Mouse (Mus musculus): Measurements from ENCODE around the gene Prkab1. TPM values are rescaled to one million over a fixed set of nuclear protein-coding genes. Genes with fewer than 3 reads are reported as not detected.

Gene Prkab1
- polyA plus RNA-seq, 1 experiment from 2014 or later = 49.1 TPM

- Histone ChIP-seq H3K36me3 (ENCODE audit: control insufficient read depth, insufficient read depth, low read length) (peaks cover 37% of the 10 kb centered on the region), H3K9me3 (ENCODE audit: control insufficient read depth, low read length) (no peaks in the 10 kb centered on the region), H3K4me2 (ENCODE audit: low read length) (peak overlapping the region; percentile 93), H3K27me3 (ENCODE audit: control insufficient read depth, insufficient read depth, low read length) (no peaks in the 10 kb centered on the region), H3K4me3 (replicated peaks; ENCODE audit: low read depth, low read length) (peak overlapping the region; percentile 90), H3K27ac (replicated peaks; ENCODE audit: low read depth, low read length) (no peak overlapping the region), H3K9ac (replicated peaks; ENCODE audit: low read length) (peak overlapping the region; percentile 73; the same call in 1 of the 2 replicates), H3K4me1 (ENCODE audit: control insufficient read depth, insufficient read depth, low read length) (peaks cover 10% of the 10 kb centered on the region; the same call in 1 of the 2 replicates)
- no peak for ATAC-seq (ENCODE audit: low FRiP score, low TSS enrichment)
- WGBS = 36% methylated on average over 8 of the region's 8 CpGs
- DNase-seq = no peak
These were observed 1.1 kb downstream of the Prkab1 start for GRCm38 (mm10) chr5:116023251-116023661.

- Histone ChIP-seq H3K4me1 (ENCODE audit: control insufficient read depth, insufficient read depth, low read length) (peaks cover 10% of the 10 kb centered on the region; the same call in 1 of the 2 replicates), H3K27ac (replicated peaks; ENCODE audit: low read depth, low read length) (no peak overlapping the region), H3K9me3 (ENCODE audit: control insufficient read depth, low read length) (no peaks in the 10 kb centered on the region), H3K4me3 (replicated peaks; ENCODE audit: low read depth, low read length) (no peak overlapping the region), H3K9ac (replicated peaks; ENCODE audit: low read length) (no peak overlapping the region), H3K36me3 (ENCODE audit: control insufficient read depth, insufficient read depth, low read length) (peaks cover 42% of the 10 kb centered on the region), H3K27me3 (ENCODE audit: control insufficient read depth, insufficient read depth, low read length) (no peaks in the 10 kb centered on the region), H3K4me2 (ENCODE audit: low read length) (peak overlapping the region; percentile 93)
- no peak for DNase-seq
- ATAC-seq (ENCODE audit: low FRiP score, low TSS enrichment) = no peak
- WGBS = 90% methylated on average over 7 of the region's 7 CpGs
These were observed 1.6 kb downstream of the Prkab1 start for GRCm38 (mm10) chr5:116022658-116023200.

GRCm38 (mm10) chr5:116022131-116022530, 2.2 kb downstream of the Prkab1 start:
- WGBS = 96% methylated on average over 12 of the region's 12 CpGs
- H3K27ac ChIP-seq (replicated peaks; ENCODE audit: low read depth, low read length) = no peak overlapping the region
- no peak overlapping the region for H3K9ac ChIP-seq (replicated peaks; ENCODE audit: low read length)
- H3K36me3 ChIP-seq (ENCODE audit: control insufficient read depth, insufficient read depth, low read length) = peaks cover 48% of the 10 kb centered on the region
- no peak for ATAC-seq (ENCODE audit: low FRiP score, low TSS enrichment)
- no peak overlapping the region for H3K4me3 ChIP-seq (replicated peaks; ENCODE audit: low read depth, low read length)
- no peaks in the 10 kb centered on the region for H3K9me3 ChIP-seq (ENCODE audit: control insufficient read depth, low read length)
- DNase-seq = no peak
- no peaks in the 10 kb centered on the region for H3K27me3 ChIP-seq (ENCODE audit: control insufficient read depth, insufficient read depth, low read length)
- H3K4me1 ChIP-seq (ENCODE audit: control insufficient read depth, insufficient read depth, low read length) = peaks cover 10% of the 10 kb centered on the region; the same call in 1 of the 2 replicates
- H3K4me2 ChIP-seq (ENCODE audit: low read length) = no peak overlapping the region

- Histone ChIP-seq H3K27ac (replicated peaks; ENCODE audit: low read depth, low read length) (no peak overlapping the region), H3K4me2 (ENCODE audit: low read length) (no peak overlapping the region), H3K27me3 (ENCODE audit: control insufficient read depth, insufficient read depth, low read length) (no peaks in the 10 kb centered on the region), H3K9me3 (ENCODE audit: control insufficient read depth, low read length) (no peaks in the 10 kb centered on the region), H3K36me3 (ENCODE audit: control insufficient read depth, insufficient read depth, low read length) (peaks cover 54% of the 10 kb centered on the region), H3K4me3 (replicated peaks; ENCODE audit: low read depth, low read length) (no peak overlapping the region), H3K4me1 (ENCODE audit: control insufficient read depth, insufficient read depth, low read length) (peaks cover 10% of the 10 kb centered on the region; the same call in 1 of the 2 replicates), H3K9ac (replicated peaks; ENCODE audit: low read length) (no peak overlapping the region)
- DNase-seq (no peak), ATAC-seq (ENCODE audit: low FRiP score, low TSS enrichment) (no peak)
- WGBS = 91% methylated on average over 14 of the region's 14 CpGs
These were observed 2.8 kb downstream of the Prkab1 start for GRCm38 (mm10) chr5:116021552-116021951.

GRCm38 (mm10) chr5:116019371-116019770, 4.9 kb downstream of the Prkab1 start:
- Histone ChIP-seq H3K27me3 (ENCODE audit: control insufficient read depth, insufficient read depth, low read length) (no peaks in the 10 kb centered on the region), H3K9ac (replicated peaks; ENCODE audit: low read length) (no peak overlapping the region), H3K4me1 (ENCODE audit: control insufficient read depth, insufficient read depth, low read length) (peaks cover 10% of the 10 kb centered on the region; the same call in 1 of the 2 replicates), H3K4me3 (replicated peaks; ENCODE audit: low read depth, low read length) (no peak overlapping the region), H3K36me3 (ENCODE audit: control insufficient read depth, insufficient read depth, low read length) (peaks cover 76% of the 10 kb centered on the region), H3K27ac (replicated peaks; ENCODE audit: low read depth, low read length) (no peak overlapping the region), H3K9me3 (ENCODE audit: control insufficient read depth, low read length) (no peaks in the 10 kb centered on the region), H3K4me2 (ENCODE audit: low read length) (no peak overlapping the region)
- ATAC-seq (ENCODE audit: low FRiP score, low TSS enrichment) (no peak), DNase-seq (no peak)
- 89% methylated on average over 11 of the region's 11 CpGs for WGBS

- Histone ChIP-seq H3K27me3 (ENCODE audit: control insufficient read depth, insufficient read depth, low read length) (no peaks in the 10 kb centered on the region), H3K9me3 (ENCODE audit: control insufficient read depth, low read length) (no peaks in the 10 kb centered on the region), H3K27ac (replicated peaks; ENCODE audit: low read depth, low read length) (no peak overlapping the region), H3K4me2 (ENCODE audit: low read length) (no peak overlapping the region), H3K4me3 (replicated peaks; ENCODE audit: low read depth, low read length) (no peak overlapping the region), H3K4me1 (ENCODE audit: control insufficient read depth, insufficient read depth, low read length) (peaks cover 10% of the 10 kb centered on the region; the same call in 1 of the 2 replicates), H3K36me3 (ENCODE audit: control insufficient read depth, insufficient read depth, low read length) (peaks cover 82% of the 10 kb centered on the region), H3K9ac (replicated peaks; ENCODE audit: low read length) (no peak overlapping the region)
- no peak for ATAC-seq (ENCODE audit: low FRiP score, low TSS enrichment)
- WGBS = 91% methylated on average over 6 of the region's 6 CpGs
- DNase-seq = no peak
These were observed 5.5 kb downstream of the Prkab1 start for GRCm38 (mm10) chr5:116018784-116019183.

GRCm38 (mm10) chr5:116018196-116018595, 6.1 kb downstream of the Prkab1 start:
- DNase-seq (no peak), ATAC-seq (ENCODE audit: low FRiP score, low TSS enrichment) (no peak)
- Histone ChIP-seq H3K9ac (replicated peaks; ENCODE audit: low read length) (no peak overlapping the region), H3K36me3 (ENCODE audit: control insufficient read depth, insufficient read depth, low read length) (peaks cover 87% of the 10 kb centered on the region), H3K9me3 (ENCODE audit: control insufficient read depth, low read length) (no peaks in the 10 kb centered on the region), H3K4me1 (ENCODE audit: control insufficient read depth, insufficient read depth, low read length) (peaks cover 5% of the 10 kb centered on the region; the same call in 1 of the 2 replicates), H3K27ac (replicated peaks; ENCODE audit: low read depth, low read length) (no peak overlapping the region), H3K27me3 (ENCODE audit: control insufficient read depth, insufficient read depth, low read length) (no peaks in the 10 kb centered on the region), H3K4me2 (ENCODE audit: low read length) (no peak overlapping the region), H3K4me3 (replicated peaks; ENCODE audit: low read depth, low read length) (no peak overlapping the region)
- WGBS = 95% methylated on average over 9 of the region's 9 CpGs

GRCm38 (mm10) chr5:116017391-116017790, 6.9 kb downstream of the Prkab1 start:
- no peaks in the 10 kb centered on the region for H3K9me3 ChIP-seq (ENCODE audit: control insufficient read depth, low read length)
- no peaks in the 10 kb centered on the region for H3K27me3 ChIP-seq (ENCODE audit: control insufficient read depth, insufficient read depth, low read length)
- H3K4me3 ChIP-seq (replicated peaks; ENCODE audit: low read depth, low read length) = no peak overlapping the region
- H3K9ac ChIP-seq (replicated peaks; ENCODE audit: low read length) = no peak overlapping the region
- WGBS = 93% methylated on average over 8 of the region's 8 CpGs
- H3K4me1 ChIP-seq (ENCODE audit: control insufficient read depth, insufficient read depth, low read length) = no peaks in the 10 kb centered on the region
- no peak overlapping the region for H3K4me2 ChIP-seq (ENCODE audit: low read length)
- DNase-seq (no peak), ATAC-seq (ENCODE audit: low FRiP score, low TSS enrichment) (no peak)
- peaks cover 94% of the 10 kb centered on the region for H3K36me3 ChIP-seq (ENCODE audit: control insufficient read depth, insufficient read depth, low read length)
- H3K27ac ChIP-seq (replicated peaks; ENCODE audit: low read depth, low read length) = no peak overlapping the region

GRCm38 (mm10) chr5:116016542-116016941, 7.8 kb downstream of the Prkab1 start:
- H3K36me3 ChIP-seq (ENCODE audit: control insufficient read depth, insufficient read depth, low read length) = peaks cover 91% of the 10 kb centered on the region
- WGBS = 96% methylated on average over 5 of the region's 5 CpGs
- H3K4me3 ChIP-seq (replicated peaks; ENCODE audit: low read depth, low read length) = no peak overlapping the region
- no peaks in the 10 kb centered on the region for H3K9me3 ChIP-seq (ENCODE audit: control insufficient read depth, low read length)
- no peak for ATAC-seq (ENCODE audit: low FRiP score, low TSS enrichment)
- H3K27me3 ChIP-seq (ENCODE audit: control insufficient read depth, insufficient read depth, low read length) = no peaks in the 10 kb centered on the region
- no peak overlapping the region for H3K27ac ChIP-seq (replicated peaks; ENCODE audit: low read depth, low read length)
- no peaks in the 10 kb centered on the region for H3K4me1 ChIP-seq (ENCODE audit: control insufficient read depth, insufficient read depth, low read length)
- DNase-seq = no peak
- H3K9ac ChIP-seq (replicated peaks; ENCODE audit: low read length) = no peak overlapping the region
- no peak overlapping the region for H3K4me2 ChIP-seq (ENCODE audit: low read length)

Measured in midbrain, embryonic 14.5 days (tissue).